Mouse (Mus musculus) T-cell, adult 2 months (primary cell): ENCODE data around the gene Rai14.

Source experiments
- DNase-seq: peaks from one replicate; pipeline ENCODE4 v3.0.0; 2022; ENCODE audit warnings: low spot score

Rai14 gene

GRCm38 (mm10) chr15:10648372-10649109 lies 65.9 kb downstream of the Rai14 start:
- no peak for DNase-seq

GRCm38 (mm10) chr15:10646297-10646696 lies 68.1 kb downstream of the Rai14 start:
- DNase-seq = no peak

GRCm38 (mm10) chr15:10645101-10645500 lies 69.3 kb downstream of the Rai14 start:
- no peak for DNase-seq

- DNase-seq = no peak
Observed at GRCm38 (mm10) chr15:10643819-10644218, 70.6 kb downstream of the Rai14 start.

GRCm38 (mm10) chr15:10643224-10643623 lies 71.2 kb downstream of the Rai14 start:
- DNase-seq = no peak

GRCm38 (mm10) chr15:10642419-10642818 lies 72.0 kb downstream of the Rai14 start:
- DNase-seq = no peak

- no peak for DNase-seq
Observed at GRCm38 (mm10) chr15:10640721-10641120, 73.7 kb downstream of the Rai14 start.

GRCm38 (mm10) chr15:10637251-10637793 lies 77.1 kb downstream of the Rai14 start:
- no peak for DNase-seq

- no peak for DNase-seq
Observed at GRCm38 (mm10) chr15:10636844-10637243, 77.6 kb downstream of the Rai14 start.

- DNase-seq = no peak
Observed at GRCm38 (mm10) chr15:10635121-10635520, 79.3 kb downstream of the Rai14 start.

- no peak for DNase-seq
Observed at GRCm38 (mm10) chr15:10634176-10634575, 80.2 kb downstream of the Rai14 start.

- no peak for DNase-seq
Observed at GRCm38 (mm10) chr15:10633381-10633780, 81.0 kb downstream of the Rai14 start.

GRCm38 (mm10) chr15:10632581-10632980 lies 81.8 kb downstream of the Rai14 start:
- no peak for DNase-seq

GRCm38 (mm10) chr15:10632060-10632459 lies 82.4 kb downstream of the Rai14 start:
- DNase-seq = no peak

GRCm38 (mm10) chr15:10631541-10631940 lies 82.9 kb downstream of the Rai14 start:
- DNase-seq = no peak

- DNase-seq = no peak
Observed at GRCm38 (mm10) chr15:10628980-10629346, 85.5 kb downstream of the Rai14 start.

- no peak for DNase-seq
Observed at GRCm38 (mm10) chr15:10628131-10628979, 86.1 kb downstream of the Rai14 start.

GRCm38 (mm10) chr15:10623571-10624227 lies 90.7 kb downstream of the Rai14 start:
- no peak for DNase-seq

GRCm38 (mm10) chr15:10621194-10621593 lies 93.2 kb downstream of the Rai14 start:
- no peak for DNase-seq

GRCm38 (mm10) chr15:10619678-10620077 lies 94.7 kb downstream of the Rai14 start:
- no peak for DNase-seq

- DNase-seq = no peak
Observed at GRCm38 (mm10) chr15:10618276-10618675, 96.1 kb downstream of the Rai14 start.

- no peak for DNase-seq
Observed at GRCm38 (mm10) chr15:10616001-10616400, 98.4 kb downstream of the Rai14 start.
